Mouse (Mus musculus): ENCODE measurements around the gene Rxra. TPM values are rescaled to one million over a fixed set of nuclear protein-coding genes. Genes with fewer than 3 reads are reported as not detected.

The Rxra gene
- polyA plus RNA-seq, 1 experiment, result not detected

GRCm38 (mm10) chr2:27678836-27679480, 2.7 kb downstream of the Rxra start:
- WGBS, result 67% methylated on average over 7 of the region's 7 CpGs
- peaks cover 46% of the 10 kb centered on the region for H3K4me1 ChIP-seq (ENCODE audit: control insufficient read depth, insufficient read depth, low read length)
- H3K27ac ChIP-seq (ENCODE audit: insufficient read depth, low read depth, low read length), result no peak overlapping the region
- H3K4me3 ChIP-seq (ENCODE audit: insufficient read depth, low read depth, low read length), result no peak overlapping the region
- TF ChIP-seq POLR2A (IDR thresholded peaks at IDR 0.05; ENCODE audit: insufficient read depth, low read depth, low read length), result no peak
- no peak for TF ChIP-seq CTCF (IDR thresholded peaks at IDR 0.05; ENCODE audit: insufficient read depth, low read depth, low read length)

DNA sequence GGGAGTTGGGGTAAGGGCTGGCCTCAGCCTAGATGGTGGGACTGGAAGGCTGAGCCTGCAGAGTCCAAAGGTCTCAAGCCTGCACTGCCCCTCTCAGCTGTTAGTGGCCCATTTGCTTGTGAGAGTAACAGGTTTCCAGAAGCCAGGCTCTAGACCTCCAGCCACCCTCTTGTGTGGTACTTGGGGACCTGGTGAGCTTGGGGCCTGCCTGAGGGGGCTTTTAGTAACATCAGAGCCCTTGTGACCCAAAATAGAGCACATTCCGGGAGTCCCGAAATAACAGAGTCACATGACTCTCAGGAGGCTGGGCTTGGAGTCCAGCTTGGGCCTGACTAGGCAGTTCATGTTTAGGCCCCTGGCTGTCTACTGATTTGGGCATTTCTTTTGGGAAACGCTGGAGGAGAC, 3.4 kb downstream of the Rxra start:
- TF ChIP-seq CTCF (IDR thresholded peaks at IDR 0.05; ENCODE audit: insufficient read depth, low read depth, low read length) (no peak), POLR2A (IDR thresholded peaks at IDR 0.05; ENCODE audit: insufficient read depth, low read depth, low read length) (no peak)
- no peak overlapping the region for H3K27ac ChIP-seq (ENCODE audit: insufficient read depth, low read depth, low read length)
- no peak overlapping the region for H3K4me3 ChIP-seq (ENCODE audit: insufficient read depth, low read depth, low read length)
- WGBS, result 55% methylated on average over 3 of the region's 3 CpGs
- H3K4me1 ChIP-seq (ENCODE audit: control insufficient read depth, insufficient read depth, low read length), result peaks cover 46% of the 10 kb centered on the region

DNA sequence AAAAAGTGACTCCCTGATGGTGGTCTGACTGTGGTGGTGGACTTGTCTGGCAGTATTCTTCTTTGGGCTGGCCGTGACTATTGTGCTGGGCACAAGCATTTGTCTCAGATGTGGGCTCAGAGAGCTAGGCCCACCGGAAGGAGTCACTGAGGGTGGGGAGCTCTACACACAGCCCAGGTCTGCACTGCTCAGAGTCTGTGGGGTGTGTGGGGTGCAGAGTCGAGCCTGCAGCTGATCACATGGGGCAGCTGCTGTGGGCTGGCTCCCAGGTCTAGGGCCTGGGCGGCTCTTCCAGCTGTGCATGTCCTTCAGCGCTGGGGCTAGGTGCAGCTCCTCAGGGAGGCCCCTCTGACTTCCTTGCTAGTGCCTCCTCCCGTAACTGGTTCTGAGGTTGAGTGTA, 3.8 kb downstream of the Rxra start:
- Histone ChIP-seq H3K27ac (ENCODE audit: insufficient read depth, low read depth, low read length) (no peak overlapping the region), H3K4me3 (ENCODE audit: insufficient read depth, low read depth, low read length) (no peak overlapping the region), H3K4me1 (ENCODE audit: control insufficient read depth, insufficient read depth, low read length) (peaks cover 46% of the 10 kb centered on the region)
- TF ChIP-seq POLR2A (IDR thresholded peaks at IDR 0.05; ENCODE audit: insufficient read depth, low read depth, low read length), result no peak
- TF ChIP-seq CTCF (IDR thresholded peaks at IDR 0.05; ENCODE audit: insufficient read depth, low read depth, low read length), result no peak
- 87% methylated on average over 6 of the region's 6 CpGs for WGBS

GRCm38 (mm10) chr2:27680595-27680994, 4.4 kb downstream of the Rxra start:
- H3K27ac ChIP-seq (ENCODE audit: insufficient read depth, low read depth, low read length), result no peak overlapping the region
- TF ChIP-seq CTCF (IDR thresholded peaks at IDR 0.05; ENCODE audit: insufficient read depth, low read depth, low read length) (no peak), POLR2A (IDR thresholded peaks at IDR 0.05; ENCODE audit: insufficient read depth, low read depth, low read length) (no peak)
- WGBS, result 98% methylated on average over 4 of the region's 4 CpGs
- no peak overlapping the region for H3K4me3 ChIP-seq (ENCODE audit: insufficient read depth, low read depth, low read length)
- H3K4me1 ChIP-seq (ENCODE audit: control insufficient read depth, insufficient read depth, low read length), result peaks cover 46% of the 10 kb centered on the region

GRCm38 (mm10) chr2:27681426-27681825, 5.2 kb downstream of the Rxra start:
- WGBS, result 62% methylated on average over 4 of the region's 4 CpGs
- H3K27ac ChIP-seq (ENCODE audit: insufficient read depth, low read depth, low read length), result no peak overlapping the region
- TF ChIP-seq POLR2A (IDR thresholded peaks at IDR 0.05; ENCODE audit: insufficient read depth, low read depth, low read length), result no peak
- TF ChIP-seq CTCF (IDR thresholded peaks at IDR 0.05; ENCODE audit: insufficient read depth, low read depth, low read length), result no peak
- no peak overlapping the region for H3K4me3 ChIP-seq (ENCODE audit: insufficient read depth, low read depth, low read length)
- H3K4me1 ChIP-seq (ENCODE audit: control insufficient read depth, insufficient read depth, low read length), result peaks cover 45% of the 10 kb centered on the region

- Histone ChIP-seq H3K27ac (ENCODE audit: insufficient read depth, low read depth, low read length) (no peak overlapping the region), H3K4me1 (ENCODE audit: control insufficient read depth, insufficient read depth, low read length) (peaks cover 41% of the 10 kb centered on the region), H3K4me3 (ENCODE audit: insufficient read depth, low read depth, low read length) (no peak overlapping the region)
- WGBS, result 49% methylated on average over 5 of the region's 5 CpGs
- TF ChIP-seq CTCF (IDR thresholded peaks at IDR 0.05; ENCODE audit: insufficient read depth, low read depth, low read length) (no peak), POLR2A (IDR thresholded peaks at IDR 0.05; ENCODE audit: insufficient read depth, low read depth, low read length) (no peak)
Observed at GRCm38 (mm10) chr2:27682096-27682495, 5.9 kb downstream of the Rxra start.

DNA sequence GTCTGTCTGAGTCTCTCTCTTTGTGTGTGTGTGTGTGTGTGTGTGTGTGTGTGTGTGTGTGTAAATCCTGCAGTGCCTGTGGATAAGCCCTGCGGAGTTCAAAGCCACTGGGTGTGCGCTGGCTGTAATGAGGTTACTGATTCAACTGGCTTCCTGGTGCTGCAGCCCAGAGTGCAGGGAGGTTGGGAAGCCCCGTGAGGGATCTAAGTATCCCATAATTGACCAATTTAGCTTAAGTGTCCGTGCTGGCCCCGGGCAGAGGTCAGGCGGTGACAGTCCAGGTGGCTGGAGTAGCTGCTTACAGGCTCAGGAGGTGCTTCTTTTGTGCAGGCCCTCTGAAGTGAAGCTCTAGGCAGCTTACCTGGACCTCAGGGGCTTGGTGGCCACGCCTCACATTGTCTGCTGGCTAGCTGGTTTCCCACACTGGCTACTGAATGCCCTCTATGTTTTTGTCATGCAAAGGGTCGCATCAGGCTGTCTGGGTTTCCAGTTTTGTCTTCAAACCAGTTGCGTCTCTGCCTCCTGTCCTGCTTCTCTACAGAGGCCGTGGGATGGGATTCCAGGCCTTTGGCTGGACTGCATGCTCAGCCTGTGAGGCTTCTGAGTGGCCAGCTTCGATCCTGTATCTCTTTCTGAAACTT, 7.9 kb downstream of the Rxra start:
- WGBS, result 81% methylated on average over 11 of the region's 11 CpGs
- Histone ChIP-seq H3K4me3 (ENCODE audit: insufficient read depth, low read depth, low read length) (no peak overlapping the region), H3K4me1 (ENCODE audit: control insufficient read depth, insufficient read depth, low read length) (peaks cover 32% of the 10 kb centered on the region), H3K27ac (ENCODE audit: insufficient read depth, low read depth, low read length) (no peak overlapping the region)
- TF ChIP-seq CTCF (IDR thresholded peaks at IDR 0.05; ENCODE audit: insufficient read depth, low read depth, low read length), result no peak
- TF ChIP-seq POLR2A (IDR thresholded peaks at IDR 0.05; ENCODE audit: insufficient read depth, low read depth, low read length), result no peak

DNA sequence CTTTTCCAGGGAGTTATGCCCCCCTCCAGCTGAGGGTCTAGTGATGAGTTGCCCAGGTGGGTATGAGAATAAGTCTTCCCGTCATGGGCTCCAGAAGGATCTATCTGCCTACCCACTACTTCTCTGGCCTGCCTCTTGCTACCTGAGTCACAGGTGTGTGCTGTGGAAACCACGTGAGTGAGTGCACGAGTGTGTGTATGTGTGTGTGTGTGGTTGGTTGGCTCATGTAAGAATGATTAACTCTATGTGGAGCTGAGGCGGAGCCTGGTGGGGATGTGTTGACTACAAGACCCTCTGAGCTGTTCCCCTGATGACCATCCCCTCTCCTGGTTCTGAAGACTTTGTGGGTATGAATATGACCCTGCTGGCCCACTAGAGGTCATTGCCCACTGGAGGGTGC, 9.7 kb downstream of the Rxra start:
- Histone ChIP-seq H3K27ac (ENCODE audit: insufficient read depth, low read depth, low read length) (no peak overlapping the region), H3K4me3 (ENCODE audit: insufficient read depth, low read depth, low read length) (no peak overlapping the region), H3K4me1 (ENCODE audit: control insufficient read depth, insufficient read depth, low read length) (peaks cover 24% of the 10 kb centered on the region)
- WGBS, result 98% methylated on average over 4 of the region's 4 CpGs
- no peak for TF ChIP-seq POLR2A (IDR thresholded peaks at IDR 0.05; ENCODE audit: insufficient read depth, low read depth, low read length)
- TF ChIP-seq CTCF (IDR thresholded peaks at IDR 0.05; ENCODE audit: insufficient read depth, low read depth, low read length), result no peak

DNA sequence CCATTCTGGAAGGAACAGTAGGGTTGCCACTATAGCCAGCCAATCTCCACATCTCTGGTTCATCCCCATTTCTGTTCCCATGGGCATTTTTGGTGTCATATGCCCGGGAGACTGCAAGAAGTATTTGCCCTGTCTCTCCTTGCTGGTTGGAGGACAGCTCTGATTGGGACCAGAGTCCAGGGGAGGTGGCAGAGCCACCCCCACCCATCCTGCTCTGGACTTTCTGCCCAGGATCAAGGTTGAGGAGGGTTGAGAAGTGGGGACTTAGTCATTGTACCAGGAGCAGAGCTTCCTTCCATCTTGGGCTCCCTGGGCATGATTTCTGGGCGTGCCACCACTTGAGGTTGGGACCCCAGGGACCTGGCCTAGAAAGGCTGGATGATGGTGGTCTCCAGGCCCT, 10.1 kb downstream of the Rxra start:
- no peak overlapping the region for H3K4me3 ChIP-seq (ENCODE audit: insufficient read depth, low read depth, low read length)
- no peak overlapping the region for H3K27ac ChIP-seq (ENCODE audit: insufficient read depth, low read depth, low read length)
- peaks cover 25% of the 10 kb centered on the region for H3K4me1 ChIP-seq (ENCODE audit: control insufficient read depth, insufficient read depth, low read length)
- WGBS, result 91% methylated on average over 2 of the region's 2 CpGs
- TF ChIP-seq CTCF (IDR thresholded peaks at IDR 0.05; ENCODE audit: insufficient read depth, low read depth, low read length), result no peak
- TF ChIP-seq POLR2A (IDR thresholded peaks at IDR 0.05; ENCODE audit: insufficient read depth, low read depth, low read length), result no peak
